Mouse (Mus musculus) gastrocnemius, adult 2 months (tissue): ENCODE measurements around the gene Grin2b. TPM values are rescaled to one million over a fixed set of nuclear protein-coding genes. Genes with fewer than 3 reads are reported as not detected.
A peak's percentile ranks its signal among the peaks of the same experiment; 100 is the strongest.

Experiments
- DNase-seq: peaks from one replicate; pipeline ENCODE4 v3.0.0; 2022
- H3K27ac ChIP-seq: fragments of 200-600 bp; 2 replicates; pipeline ENCODE4 v1.8.1; 2022; ENCODE audit warnings: mild to moderate bottlenecking
- H3K4me3 ChIP-seq: fragments of 200-600 bp; 2 replicates; pipeline ENCODE4 v1.8.1; 2022; ENCODE audit warnings: mild to moderate bottlenecking, moderate library complexity
- CTCF ChIP-seq: fragments of 200-600 bp; IDR thresholded peaks from 2 replicates; pipeline ENCODE4 v1.8.1; 2022; ENCODE audit warnings: antibody characterized with exemption, mild to moderate bottlenecking, moderate library complexity
- intact Hi-C: fragments of 180-260 bp; cut with DNase I; formaldehyde crosslinking; loops from one replicate; pipeline ENCODE4 v1.15.1; 2025
- total RNA-seq, 2 experiments: library from RNA; stranded (reverse); gene quantifications; 2 replicates each; pipeline ENCODE4 v1.2.3; 2021

The Grin2b gene
- total RNA-seq, 2 experiments from 2014 or later = 0.03 TPM; not detected in 1

- Histone ChIP-seq H3K4me3 (no peak overlapping the region), H3K27ac (no peak overlapping the region)
- no peak for DNase-seq
- no peak for TF ChIP-seq CTCF
- intact Hi-C loops = no loop called here
Measured at GRCm38 (mm10) chr6:135961766-135962165, 211.5 kb downstream of the Grin2b start.

GRCm38 (mm10) chr6:135959629-135960028, 213.7 kb downstream of the Grin2b start:
- no peak for TF ChIP-seq CTCF
- intact Hi-C loops = no loop called here
- no peak for DNase-seq
- Histone ChIP-seq H3K4me3 (no peak overlapping the region), H3K27ac (no peak overlapping the region)

- Histone ChIP-seq H3K27ac (no peak overlapping the region), H3K4me3 (no peak overlapping the region)
- TF ChIP-seq CTCF = no peak
- DNase-seq = no peak
- intact Hi-C loops = no loop called here
Measured at GRCm38 (mm10) chr6:135951666-135952065, 221.6 kb downstream of the Grin2b start.

- no peak overlapping the region for H3K4me3 ChIP-seq
- DNase-seq = no peak
- intact Hi-C loops = no loop called here
- no peak overlapping the region for H3K27ac ChIP-seq
- no peak for TF ChIP-seq CTCF
Measured at GRCm38 (mm10) chr6:135945511-135945910, 227.8 kb downstream of the Grin2b start.

- H3K27ac ChIP-seq = no peak overlapping the region
- no peak overlapping the region for H3K4me3 ChIP-seq
- TF ChIP-seq CTCF = no peak
- no peak for DNase-seq
- intact Hi-C loops = no loop called here
Measured at GRCm38 (mm10) chr6:135944358-135944757, 229.0 kb downstream of the Grin2b start.

GRCm38 (mm10) chr6:135943121-135943617, 230.1 kb downstream of the Grin2b start:
- DNase-seq = no peak
- Histone ChIP-seq H3K27ac (no peak overlapping the region), H3K4me3 (no peak overlapping the region)
- intact Hi-C loops = no loop called here
- TF ChIP-seq CTCF = no peak

- Histone ChIP-seq H3K27ac (no peak overlapping the region), H3K4me3 (no peak overlapping the region)
- no peak for DNase-seq
- no peak for TF ChIP-seq CTCF
- intact Hi-C loops = no loop called here
Measured at GRCm38 (mm10) chr6:135932924-135933323, 240.4 kb downstream of the Grin2b start.

GRCm38 (mm10) chr6:135932400-135932920, 240.9 kb downstream of the Grin2b start:
- no peak overlapping the region for H3K27ac ChIP-seq
- no peak for DNase-seq
- TF ChIP-seq CTCF = no peak
- intact Hi-C loops = no loop called here
- no peak overlapping the region for H3K4me3 ChIP-seq

GRCm38 (mm10) chr6:135917676-135918075, 255.6 kb downstream of the Grin2b start:
- no peak for TF ChIP-seq CTCF
- no peak overlapping the region for H3K4me3 ChIP-seq
- DNase-seq = no peak
- no peak overlapping the region for H3K27ac ChIP-seq
- intact Hi-C loops = no loop called here

- no peak overlapping the region for H3K27ac ChIP-seq
- intact Hi-C loops = no loop called here
- no peak for TF ChIP-seq CTCF
- DNase-seq = no peak
- no peak overlapping the region for H3K4me3 ChIP-seq
Measured at GRCm38 (mm10) chr6:135914608-135915007, 258.7 kb downstream of the Grin2b start.

GRCm38 (mm10) chr6:135912114-135912513, 261.2 kb downstream of the Grin2b start:
- intact Hi-C loops = no loop called here
- Histone ChIP-seq H3K27ac (no peak overlapping the region), H3K4me3 (no peak overlapping the region)
- no peak for TF ChIP-seq CTCF
- no peak for DNase-seq

- no peak for TF ChIP-seq CTCF
- H3K4me3 ChIP-seq = no peak overlapping the region
- DNase-seq = no peak
- intact Hi-C loops = no loop called here
- no peak overlapping the region for H3K27ac ChIP-seq
Measured at GRCm38 (mm10) chr6:135911131-135911530, 262.2 kb downstream of the Grin2b start.

GRCm38 (mm10) chr6:135907540-135908320, 265.6 kb downstream of the Grin2b start:
- no peak overlapping the region for H3K27ac ChIP-seq
- intact Hi-C loops = loop anchor here (2.0 to 10.0 kb wide), 2 partner anchors 227 to 447 kb away; no protein-coding TSS in a partner anchor
- DNase-seq = peak; percentile 75
- no peak overlapping the region for H3K4me3 ChIP-seq
- peak; percentile 80 for TF ChIP-seq CTCF
